Mouse (Mus musculus): Measurements from ENCODE around the gene Lifr. TPM values are rescaled to one million over a fixed set of nuclear protein-coding genes. Genes with fewer than 3 reads are reported as not detected.

The Lifr gene
- not detected in 2 replicates for polyA plus RNA-seq (2012)

DNA sequence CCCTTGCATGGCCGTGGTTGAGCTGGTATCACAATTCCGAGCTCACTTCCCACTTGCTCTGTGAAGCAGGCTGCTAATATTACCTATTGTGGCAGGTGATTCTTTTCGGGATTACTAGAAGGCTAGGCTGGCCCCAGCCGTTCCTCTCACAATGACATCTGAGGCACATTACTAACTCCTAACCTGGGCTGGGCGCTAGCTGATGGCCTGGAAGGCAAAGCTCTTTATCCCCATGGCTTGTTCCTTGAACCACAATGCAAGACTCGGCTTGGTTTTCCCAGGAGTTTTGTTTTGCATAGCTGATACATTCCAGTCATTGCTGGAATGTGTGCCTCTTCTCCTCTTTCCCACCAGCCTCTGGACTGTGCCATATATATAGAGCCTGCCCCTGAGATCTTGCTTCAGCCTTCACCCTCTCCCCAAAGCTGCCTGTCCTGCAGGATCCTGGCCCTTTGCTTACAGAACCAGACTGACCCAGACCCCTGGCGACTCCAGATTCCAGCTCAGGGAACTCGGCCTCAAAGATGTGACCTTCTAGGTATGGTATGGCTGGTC, at the start of gene Lifr:
Gene Lifr, plus strand, starts transcription at position 404 of the 555 bp plus-strand sequence.
- no peak for TF ChIP-seq GATA1 (IDR thresholded peaks at IDR 0.05; ENCODE audit: low read length)

DNA sequence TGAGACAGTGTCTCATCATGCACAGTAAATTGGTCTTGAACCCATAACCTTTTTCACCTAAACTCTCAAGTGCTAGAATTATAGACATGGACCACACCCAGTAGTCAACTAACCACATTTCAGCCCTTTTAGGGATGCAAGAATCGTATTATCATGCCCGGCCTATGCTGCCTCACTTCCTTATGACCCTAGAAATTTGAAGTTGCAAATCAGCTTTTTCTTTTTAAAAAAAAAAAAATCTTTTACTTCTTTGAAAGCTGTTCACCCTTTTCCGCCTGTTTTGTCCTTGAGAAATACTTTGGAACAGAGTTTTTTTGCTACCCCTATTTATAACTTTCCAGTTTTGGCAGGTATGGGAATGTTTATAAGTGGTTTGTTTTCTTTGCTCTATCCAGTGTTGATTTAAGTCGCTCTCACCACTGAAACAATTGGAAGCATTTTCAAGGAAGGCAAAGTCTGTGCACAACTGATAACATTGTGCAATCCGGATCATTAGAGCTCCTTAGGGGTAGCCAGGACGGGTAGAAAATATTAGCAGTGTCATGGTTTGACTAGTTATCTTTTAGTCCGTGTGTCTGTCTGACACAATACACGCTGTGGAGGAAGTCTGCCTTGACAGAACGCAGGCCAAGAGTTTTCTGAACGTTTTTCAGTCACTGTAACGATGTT, 46.2 kb upstream of the Lifr start:
- TF ChIP-seq GATA1 (IDR thresholded peaks at IDR 0.05; ENCODE audit: low read length): peak; percentile 62

- TF ChIP-seq GATA1 (IDR thresholded peaks at IDR 0.05; ENCODE audit: low read length): no peak
These were observed 45.4 kb upstream of the Lifr start for GRCm38 (mm10) chr15:7045056-7045455.

DNA sequence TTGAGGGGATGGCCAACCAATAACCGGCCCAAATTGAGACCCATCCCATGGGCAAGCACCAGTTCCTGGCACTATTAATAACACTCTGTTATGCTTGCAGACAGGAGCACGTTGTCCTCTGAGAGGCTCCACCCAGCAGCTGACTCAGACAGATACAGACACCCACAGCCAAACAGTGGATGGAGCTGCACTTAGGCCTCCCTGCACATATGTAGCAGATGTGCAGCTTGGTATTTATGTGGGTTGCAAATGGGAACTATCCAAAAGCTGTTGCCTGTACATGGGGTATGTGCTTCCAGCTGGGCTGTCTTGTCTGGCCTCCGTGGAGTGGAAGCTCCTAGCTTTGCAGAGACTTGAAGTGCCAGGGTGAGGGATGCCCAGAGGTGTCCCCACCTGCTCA, 42.5 kb upstream of the Lifr start:
- TF ChIP-seq GATA1 (IDR thresholded peaks at IDR 0.05; ENCODE audit: low read length): no peak

- TF ChIP-seq GATA1 (IDR thresholded peaks at IDR 0.05; ENCODE audit: low read length): peak; percentile 84
These were observed 41.5 kb upstream of the Lifr start for GRCm38 (mm10) chr15:7048916-7049315.

DNA sequence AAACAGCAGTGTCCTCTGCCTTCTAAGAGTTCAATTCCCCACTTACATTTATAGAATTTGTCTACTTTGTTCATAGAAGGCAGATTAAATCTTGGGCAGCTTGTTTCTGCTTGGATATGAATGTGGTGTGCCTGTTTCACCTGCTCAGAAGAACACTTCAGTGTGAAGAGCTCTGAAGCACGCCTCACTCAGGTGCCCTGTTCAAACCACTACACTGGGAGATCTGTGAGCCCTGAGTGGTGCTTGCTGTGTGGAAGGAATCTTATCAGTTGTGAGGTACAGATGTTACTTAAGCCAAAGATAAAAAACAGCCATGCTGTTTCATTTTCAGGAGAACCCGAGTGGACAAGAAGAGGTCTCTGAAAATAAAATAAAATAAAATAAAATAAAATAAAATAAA, 38.7 kb upstream of the Lifr start:
- TF ChIP-seq GATA1 (IDR thresholded peaks at IDR 0.05; ENCODE audit: low read length): no peak

DNA sequence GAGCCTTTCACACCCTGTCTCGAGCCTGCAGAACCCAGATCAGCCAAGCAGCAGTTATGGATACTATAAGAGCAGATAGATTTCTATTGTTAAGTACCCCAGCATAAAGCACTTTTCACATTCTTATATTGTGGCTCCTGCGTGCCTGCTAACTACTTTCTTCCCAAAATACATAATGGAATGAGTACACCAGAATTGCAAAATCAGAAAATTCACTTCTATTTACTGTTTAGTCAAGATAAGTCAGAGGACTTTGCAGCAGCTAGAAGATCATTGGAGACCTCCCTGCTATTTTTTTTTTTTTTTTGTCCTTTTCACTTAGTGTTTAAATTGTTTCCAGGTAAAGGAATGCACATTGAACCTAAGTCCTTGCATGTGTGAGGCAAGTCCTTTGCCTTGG, 38.3 kb upstream of the Lifr start:
- no peak for TF ChIP-seq GATA1 (IDR thresholded peaks at IDR 0.05; ENCODE audit: low read length)

- no peak for TF ChIP-seq GATA1 (IDR thresholded peaks at IDR 0.05; ENCODE audit: low read length)
These were observed 33.6 kb upstream of the Lifr start for GRCm38 (mm10) chr15:7056851-7057250.

GRCm38 (mm10) chr15:7060522-7060921, 29.9 kb upstream of the Lifr start:
- TF ChIP-seq GATA1 (IDR thresholded peaks at IDR 0.05; ENCODE audit: low read length): no peak

GRCm38 (mm10) chr15:7061995-7062697, 28.3 kb upstream of the Lifr start:
- no peak for TF ChIP-seq GATA1 (IDR thresholded peaks at IDR 0.05; ENCODE audit: low read length)

DNA sequence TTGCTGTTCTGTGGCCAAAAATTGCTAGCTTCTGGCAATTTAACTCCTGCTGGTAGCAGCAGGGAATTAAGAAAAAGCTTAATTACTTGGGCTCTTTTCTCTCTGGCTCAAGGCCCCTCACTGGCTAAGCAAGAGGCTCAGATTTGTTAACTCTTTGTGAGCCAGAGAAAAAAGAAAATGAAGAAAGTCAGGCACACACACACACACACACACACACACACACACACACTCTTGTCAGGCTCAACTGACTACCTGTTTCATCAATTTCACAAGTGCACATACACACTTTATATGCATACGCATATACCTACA, 27.8 kb upstream of the Lifr start:
- no peak for TF ChIP-seq GATA1 (IDR thresholded peaks at IDR 0.05; ENCODE audit: low read length)

GRCm38 (mm10) chr15:7063521-7064240, 26.7 kb upstream of the Lifr start:
- no peak for TF ChIP-seq GATA1 (IDR thresholded peaks at IDR 0.05; ENCODE audit: low read length)

DNA sequence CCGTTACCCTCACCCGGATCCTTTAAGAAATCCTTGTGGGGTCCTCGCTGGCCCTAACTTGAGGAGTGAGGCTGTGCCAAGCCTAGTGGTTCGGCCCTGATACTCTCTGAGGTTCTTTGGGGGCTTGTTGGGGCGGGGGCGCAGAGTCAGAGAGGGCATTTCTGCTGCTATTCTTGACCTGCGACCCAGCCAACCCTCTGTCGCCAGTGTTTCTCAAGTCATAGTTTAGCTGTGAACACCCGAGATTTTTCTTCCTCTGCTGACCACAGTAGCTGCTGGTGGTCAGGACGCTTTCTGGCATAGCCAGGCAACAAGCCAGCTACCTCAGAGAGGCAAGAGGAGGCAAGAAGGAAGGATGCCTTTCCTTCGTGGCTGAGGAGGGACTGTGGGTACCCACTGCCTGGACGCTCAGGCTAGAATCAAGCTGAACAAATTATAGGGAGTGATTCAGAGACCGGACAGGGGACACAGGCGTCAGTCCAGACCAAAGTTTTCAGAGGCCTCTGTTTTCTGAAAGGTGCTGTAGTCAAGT, 25.4 kb upstream of the Lifr start:
- no peak for TF ChIP-seq GATA1 (IDR thresholded peaks at IDR 0.05; ENCODE audit: low read length)

DNA sequence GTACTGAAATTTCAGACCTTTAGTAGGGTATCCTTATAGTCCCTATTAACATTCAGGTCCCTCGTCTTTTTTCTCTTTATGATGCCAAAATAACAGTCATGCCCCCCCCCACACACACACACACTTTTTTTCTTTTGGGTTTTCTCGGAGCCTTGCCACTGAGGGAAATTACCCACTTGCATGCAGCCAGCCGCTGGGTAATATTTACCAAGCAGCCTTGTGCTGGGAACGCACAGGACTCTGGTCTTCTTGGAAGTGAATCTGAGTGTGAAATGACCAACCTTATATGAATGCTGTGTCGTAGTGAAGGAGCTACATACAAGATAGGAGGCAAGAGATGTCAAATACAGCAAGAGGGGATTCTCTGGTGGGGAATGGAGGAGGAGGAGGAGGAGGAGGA, 24.8 kb upstream of the Lifr start:
- no peak for TF ChIP-seq GATA1 (IDR thresholded peaks at IDR 0.05; ENCODE audit: low read length)

- no peak for TF ChIP-seq GATA1 (IDR thresholded peaks at IDR 0.05; ENCODE audit: low read length)
These were observed 23.7 kb upstream of the Lifr start for GRCm38 (mm10) chr15:7066752-7067151.

- TF ChIP-seq GATA1 (IDR thresholded peaks at IDR 0.05; ENCODE audit: low read length): no peak
These were observed 21.0 kb upstream of the Lifr start for GRCm38 (mm10) chr15:7069374-7069773.

Measured in G1E-ER4 (cell line).